Mouse (Mus musculus) intestine, postnatal 0 days (tissue): ENCODE measurements around the gene Zfp566. TPM values are rescaled to one million over a fixed set of nuclear protein-coding genes. Genes with fewer than 3 reads are reported as not detected.
"Not testable (repeated sequence)": the region's sequence is repeated elsewhere in the genome, so short reads cannot be mapped to it uniquely, and the experiment has no call there.

Experiments
- ATAC-seq: fragments of 200-750 bp; cut with Nextera tagmentation; 2 replicates; pipeline ENCODE4 v1.8.0; 2017; ENCODE audit warnings: mild to moderate bottlenecking, moderate TSS enrichment, moderate library complexity
- H3K27ac ChIP-seq: fragments of 300-500 bp; sonication (generic); 2 replicates; pipeline ENCODE4 v1.5.1; 2014; ENCODE audit warnings: mild to moderate bottlenecking, low read depth, low read length, moderate library complexity
- H3K27me3 ChIP-seq: fragments of 300-500 bp; sonication (generic); replicated peaks from 2 replicates; pipeline ENCODE4 v1.6.1; 2014; ENCODE audit warnings: low read length, mixed read lengths; ENCODE audit not compliant: control insufficient read depth, insufficient read depth
- H3K36me3 ChIP-seq: fragments of 300-500 bp; sonication (generic); 2 replicates; pipeline ENCODE4 v1.6.1; 2014; ENCODE audit warnings: mild to moderate bottlenecking, moderate library complexity; ENCODE audit not compliant: control insufficient read depth, insufficient read depth
- H3K4me1 ChIP-seq: fragments of 300-500 bp; sonication (generic); replicated peaks from 2 replicates; pipeline ENCODE4 v1.6.1; 2014; ENCODE audit warnings: antibody characterized with exemption, low read length, mixed read lengths; ENCODE audit not compliant: control insufficient read depth, insufficient read depth
- H3K4me2 ChIP-seq: fragments of 300-500 bp; sonication (generic); replicated peaks from 2 replicates; pipeline ENCODE4 v1.6.1; 2014; ENCODE audit warnings: low read depth, mild to moderate bottlenecking, moderate library complexity
- H3K4me3 ChIP-seq: fragments of 300-500 bp; sonication (generic); 2 replicates; pipeline ENCODE4 v1.5.1; 2014; ENCODE audit warnings: low read depth, low read length
- H3K9ac ChIP-seq: fragments of 300-500 bp; sonication (generic); 2 replicates; pipeline ENCODE4 v1.6.1; 2014; ENCODE audit warnings: mild to moderate bottlenecking, low read depth, low read length
- H3K9me3 ChIP-seq: fragments of 300-500 bp; sonication (generic); 2 replicates; pipeline ENCODE4 v1.6.1; 2016; ENCODE audit warnings: mixed run types; ENCODE audit not compliant: control insufficient read depth
- CTCF ChIP-seq: sonication (generic); IDR thresholded peaks from 2 replicates; pipeline ENCODE4 v1.5.1; 2016; ENCODE audit warnings: low read depth, mild to moderate bottlenecking, control low read depth, antibody characterized with exemption, moderate library complexity
- WGBS: fragments of 180-500 bp; shearing (Covaris S2); extraction: QIAGEN DNeasy Blood & Tissue Kit; methylation state at CpG from one replicate; pipeline ENCODE4 v1.1.7; 2014; 5-methylcytosine and 5-hydroxymethylcytosine counted together
- polyA plus RNA-seq: library from polyadenylated mRNA; unstranded; fragments of >200 nt; fragmentation: Nextera tagmentation; extraction: Ambion mirVana; gene quantifications from 2 replicates; pipeline ENCODE4 v1.2.1, GENCODE M21; 2015

Zfp566 gene
- polyA plus RNA-seq, 1 experiment from 2014 or later = 3.1 TPM

- no peaks in the 10 kb centered on the region for H3K9me3 ChIP-seq
- ATAC-seq = peak; percentile 64
- no peaks in the 10 kb centered on the region for H3K36me3 ChIP-seq
- peak within 1 kb of the TSS; percentile 56 for H3K4me3 ChIP-seq
- under 1% methylated on average over 61 of the region's 61 CpGs for WGBS
- H3K27ac ChIP-seq = peak within 1 kb of the TSS; percentile 54; the same call in 1 of the 2 replicates
- H3K9ac ChIP-seq = peak within 1 kb of the TSS; percentile 35
- no peaks in the 10 kb centered on the region for H3K27me3 ChIP-seq
- H3K4me1 ChIP-seq = no peaks in the 10 kb centered on the region
- H3K4me2 ChIP-seq = peak within 1 kb of the TSS; percentile 96
- no peak; the same call in 1 of the 2 replicates for TF ChIP-seq CTCF
Observed at GRCm38 (mm10) chr7:30121308-30122187, 31.2 kb upstream of the Zfp566 start, which contains the start of gene Zfp382. Gene Zfp382 (plus strand): TSS chr7:30121942.

DNA sequence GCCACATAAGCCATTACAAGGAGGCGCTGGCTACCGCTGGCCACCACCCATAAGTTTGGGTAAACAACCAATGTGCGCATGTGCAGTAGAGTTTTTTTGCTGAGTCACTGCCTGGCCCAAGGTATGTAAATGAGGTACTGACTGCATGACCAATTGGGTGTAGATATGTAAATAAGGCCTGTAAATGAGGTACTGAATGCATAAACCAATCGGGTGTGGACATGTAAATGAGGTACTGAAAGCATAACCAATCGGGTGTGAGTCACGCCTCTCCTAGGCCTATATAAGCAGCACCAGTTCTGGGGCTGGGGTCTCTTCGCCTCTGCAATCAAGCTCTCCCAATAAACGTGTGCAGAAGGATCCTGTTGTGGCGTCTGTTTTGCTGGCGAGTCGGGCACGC, 27.6 kb upstream of the Zfp566 start:
- not testable (repeated sequence) for H3K27ac ChIP-seq, H3K36me3 ChIP-seq, ATAC-seq, H3K4me2 ChIP-seq, H3K9me3 ChIP-seq, H3K4me3 ChIP-seq, H3K27me3 ChIP-seq, H3K9ac ChIP-seq, H3K4me1 ChIP-seq
- WGBS = 94% methylated on average over 12 of the region's 12 CpGs

DNA sequence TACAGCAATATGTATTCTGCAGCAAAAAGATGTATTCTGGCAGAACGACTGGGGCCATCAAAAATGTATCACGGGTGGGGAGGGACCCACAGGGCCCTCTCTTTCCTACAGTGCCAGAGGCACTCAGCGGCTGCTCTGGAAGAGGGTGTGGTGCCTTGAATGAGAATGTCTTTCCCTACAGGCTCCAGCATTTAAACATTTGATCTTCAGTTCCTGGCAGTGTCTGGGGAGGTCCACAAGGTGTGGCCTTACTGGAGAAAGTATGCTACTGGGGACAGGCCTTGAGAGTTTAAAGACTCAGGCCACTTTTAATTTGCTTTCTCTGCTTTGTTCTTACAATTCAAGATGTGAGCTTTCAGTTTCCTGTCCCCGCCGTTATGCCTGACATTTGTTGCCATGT, 25.7 kb upstream of the Zfp566 start:
- 95% methylated on average over 5 of the region's 5 CpGs for WGBS
- TF ChIP-seq CTCF = no peak
- no peak for ATAC-seq

DNA sequence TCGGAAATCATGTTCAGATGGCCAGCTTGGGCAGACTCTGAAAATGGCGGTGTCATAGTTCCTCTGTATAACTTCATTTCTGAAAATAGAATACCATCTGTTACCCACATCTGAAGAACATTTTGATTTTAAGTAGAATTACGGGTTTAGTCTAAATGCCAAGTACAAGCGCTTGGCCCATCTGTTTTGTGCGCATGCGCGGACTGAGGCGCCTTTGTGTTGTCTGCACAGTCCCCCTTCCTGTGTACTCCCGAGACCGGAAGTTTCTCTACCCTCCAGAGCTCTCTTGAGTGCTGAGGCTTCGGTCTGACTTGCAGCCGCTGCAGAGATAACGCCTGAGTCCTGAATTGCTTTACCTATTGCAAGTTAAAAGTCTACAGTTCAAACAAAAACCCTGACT, 9.0 kb upstream of the Zfp566 start:
- no peak overlapping the region for H3K9ac ChIP-seq
- peak overlapping the region; percentile 28; the same call in 1 of the 2 replicates for H3K27ac ChIP-seq
- no peak overlapping the region for H3K4me2 ChIP-seq
- TF ChIP-seq CTCF = no peak
- WGBS = 87% methylated on average over 13 of the region's 13 CpGs
- no peaks in the 10 kb centered on the region for H3K27me3 ChIP-seq
- 0 out of 2 replicates have a peak, but pooled peaks cover under 1% of the 10 kb centered on the region for H3K4me1 ChIP-seq
- no peak overlapping the region for H3K4me3 ChIP-seq
- peaks cover 27% of the 10 kb centered on the region for H3K36me3 ChIP-seq
- no peak for ATAC-seq
- peaks cover under 1% of the 10 kb centered on the region; the same call in 1 of the 2 replicates for H3K9me3 ChIP-seq

More for the DNA sequence above, 25.7 kb upstream of the Zfp566 start:
- Histone ChIP-seq H3K9me3 (peaks cover 9% of the 10 kb centered on the region; the same call in 1 of the 2 replicates), H3K36me3 (no peaks in the 10 kb centered on the region), H3K4me1 (no peaks in the 10 kb centered on the region), H3K9ac (no peak overlapping the region), H3K27me3 (no peaks in the 10 kb centered on the region), H3K4me3 (no peak overlapping the region), H3K4me2 (no peak overlapping the region), H3K27ac (no peak overlapping the region)

GRCm38 (mm10) chr7:30095551-30096125, 5.3 kb upstream of the Zfp566 start:
- peak overlapping the region; percentile 79; the same call in 1 of the 2 replicates for H3K9ac ChIP-seq
- no peaks in the 10 kb centered on the region for H3K36me3 ChIP-seq
- H3K4me1 ChIP-seq = 0 out of 2 replicates have a peak, but pooled peaks cover 4% of the 10 kb centered on the region
- no peak for ATAC-seq
- peak overlapping the region; percentile 65 for H3K4me2 ChIP-seq
- peak overlapping the region; percentile 73 for H3K4me3 ChIP-seq
- H3K27ac ChIP-seq = no peak overlapping the region
- H3K9me3 ChIP-seq = no peaks in the 10 kb centered on the region
- 7% methylated on average over 5 of the region's 5 CpGs for WGBS
- no peak for TF ChIP-seq CTCF
- no peaks in the 10 kb centered on the region for H3K27me3 ChIP-seq
